Mouse (Mus musculus) layer of hippocampus, adult 9-10 months (tissue): ENCODE data around the gene Apoe.

Source experiments
- DNase-seq: peaks from one replicate; pipeline ENCODE4 v3.0.0; 2022; ENCODE audit warnings: low spot score

The Apoe gene

DNA sequence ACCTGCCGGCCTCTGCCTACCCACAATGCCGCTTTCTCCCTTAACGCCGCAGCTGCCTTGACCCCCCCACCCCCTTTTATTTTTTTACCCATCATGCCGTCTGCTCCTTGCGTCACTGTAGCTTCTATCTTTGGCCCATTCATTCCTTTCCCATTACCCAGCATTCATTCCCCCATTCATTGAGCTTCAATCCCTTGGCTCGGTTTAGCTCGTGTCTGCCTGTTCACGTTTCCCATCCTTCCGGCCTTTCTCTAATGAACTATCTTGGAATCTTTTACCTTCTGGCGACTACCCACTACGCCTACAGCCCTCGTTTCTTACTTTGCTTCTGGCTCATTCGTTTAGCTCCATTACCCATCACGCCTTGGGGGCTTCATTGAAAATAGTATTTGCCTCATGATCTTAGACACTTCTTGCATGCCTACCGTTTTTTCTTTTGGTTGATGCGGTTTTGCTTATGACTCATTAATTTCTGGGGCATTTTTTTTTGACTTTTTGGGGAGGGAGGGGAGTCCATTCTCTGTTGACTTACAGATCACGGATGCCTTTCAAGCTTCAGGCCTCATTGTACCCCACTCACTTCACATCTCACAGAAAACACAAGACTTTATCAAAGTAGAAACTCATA lies 17.2 kb upstream of the Apoe start:
- DNase-seq, result no peak

DNA sequence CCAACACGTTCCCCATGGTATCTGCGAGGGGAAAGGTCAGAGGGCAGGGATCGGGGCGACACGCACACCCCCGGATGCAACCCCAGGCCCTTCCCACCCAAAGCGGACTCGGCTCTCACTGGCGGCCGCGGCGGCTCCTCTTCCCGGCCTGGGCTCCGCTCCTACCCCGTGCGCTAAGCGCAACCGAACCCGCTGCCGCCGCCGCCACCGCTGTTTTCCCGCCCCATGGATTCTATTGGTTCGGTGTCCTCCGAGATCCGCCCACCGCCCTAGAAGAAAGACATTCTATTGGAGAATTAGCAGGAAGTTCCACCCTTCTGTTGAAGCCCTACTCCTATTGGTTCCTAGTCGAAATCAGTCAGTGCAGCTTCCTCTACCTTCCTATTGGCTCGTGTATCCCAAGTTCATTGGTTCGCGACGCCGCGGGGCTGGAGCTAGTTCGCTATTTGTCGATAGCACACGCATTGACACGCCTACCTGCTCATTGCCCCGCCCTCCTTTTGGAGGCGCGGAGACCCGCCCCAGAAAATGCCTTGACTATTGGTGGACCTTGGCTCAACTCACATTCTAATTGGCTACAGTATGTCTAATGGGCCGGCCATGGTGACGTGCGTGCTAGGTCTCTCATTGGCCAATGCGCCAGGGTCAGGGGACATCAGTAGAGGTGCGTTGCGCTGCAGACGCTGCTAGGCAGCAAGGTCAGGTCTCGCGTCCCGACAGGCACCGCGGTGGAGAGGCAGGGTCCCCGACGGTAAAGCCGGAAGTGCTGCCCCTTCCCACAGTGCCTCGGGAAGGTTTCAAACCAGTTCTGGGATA lies 16.5 kb upstream of the Apoe start, which contains the start of gene Tomm40:
Gene Tomm40 (minus strand): TSS at position 200 of the 816 bp plus-strand sequence.
- DNase-seq, result peak; percentile 100

DNA sequence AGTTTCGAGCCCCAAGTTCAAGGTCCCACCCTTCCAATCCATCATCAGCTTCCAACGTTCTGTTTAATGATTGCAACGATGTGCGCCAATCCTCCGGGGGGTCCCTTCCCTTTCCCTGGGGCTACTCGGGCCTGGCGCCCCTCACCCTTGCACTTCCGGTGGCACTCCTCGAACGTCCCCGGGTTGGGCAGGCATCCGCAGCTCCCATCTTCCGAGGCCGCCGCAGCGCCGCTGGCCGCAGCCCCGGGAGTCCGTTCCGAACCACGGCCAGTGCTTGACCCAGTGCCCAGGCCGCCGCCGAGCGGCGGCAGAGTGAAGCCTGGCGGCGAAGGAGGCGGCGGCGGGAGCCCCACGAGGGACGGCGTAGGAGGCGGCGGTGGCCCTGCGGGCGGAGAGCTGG lies 15.8 kb upstream of the Apoe start:
- no peak for DNase-seq

DNA sequence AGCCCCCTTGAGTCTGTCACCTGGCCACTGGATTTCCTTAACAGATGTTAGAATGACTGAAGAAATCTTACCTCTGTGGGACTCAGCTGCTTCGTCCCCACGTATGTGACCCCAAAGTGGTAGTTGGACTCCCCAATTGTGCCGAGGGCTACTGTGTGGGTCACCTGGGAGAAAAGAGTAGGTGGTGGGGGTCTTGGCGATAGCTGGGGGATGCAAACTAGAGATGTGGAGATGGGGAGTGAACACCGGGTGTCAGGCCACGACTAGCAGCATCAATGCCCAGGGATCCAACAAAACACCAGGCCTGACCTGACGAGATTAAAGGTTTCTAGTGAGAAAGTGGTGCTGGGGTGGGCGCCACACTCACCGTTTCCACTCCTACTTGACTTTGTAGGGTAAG lies 14.6 kb upstream of the Apoe start:
- no peak for DNase-seq

DNA sequence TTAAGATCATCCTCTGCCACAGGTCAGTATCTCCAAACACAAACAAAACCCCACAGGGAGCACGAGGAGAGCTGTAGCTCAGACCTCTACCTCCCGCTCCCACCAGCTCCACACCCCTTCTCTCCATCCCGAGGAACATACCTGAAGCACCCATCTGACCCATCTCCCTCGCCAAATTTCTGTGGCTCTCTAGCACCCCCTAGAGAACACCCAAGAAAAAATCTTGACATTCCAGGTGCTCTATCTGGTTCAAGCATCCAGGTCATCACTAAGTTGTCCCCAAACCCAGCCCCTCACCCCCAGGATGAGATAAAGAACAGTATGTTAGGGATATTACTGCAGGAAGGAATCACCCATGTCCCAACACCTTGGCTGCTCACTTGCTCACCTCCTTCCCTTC lies 14.2 kb upstream of the Apoe start:
- no peak for DNase-seq

DNA sequence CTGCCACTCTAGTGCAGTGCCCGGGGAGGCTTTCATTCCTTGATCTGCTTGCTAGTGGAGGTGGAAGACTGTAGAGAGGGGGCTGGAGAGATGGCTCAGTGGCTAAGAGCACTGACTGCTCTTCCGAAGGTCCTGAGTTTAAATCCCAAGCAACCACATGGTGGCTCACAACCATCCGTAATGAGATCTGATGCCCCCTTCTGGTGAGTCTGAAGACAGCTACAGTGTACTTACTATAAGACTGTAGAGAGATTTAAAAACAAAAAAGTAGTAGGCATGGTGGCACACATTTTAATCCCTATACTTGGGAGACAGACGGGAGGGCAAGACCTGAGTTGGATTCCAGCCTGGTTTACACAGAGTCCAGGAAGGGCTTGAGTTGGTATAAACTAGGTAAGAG lies 13.4 kb upstream of the Apoe start:
- no peak for DNase-seq

DNA sequence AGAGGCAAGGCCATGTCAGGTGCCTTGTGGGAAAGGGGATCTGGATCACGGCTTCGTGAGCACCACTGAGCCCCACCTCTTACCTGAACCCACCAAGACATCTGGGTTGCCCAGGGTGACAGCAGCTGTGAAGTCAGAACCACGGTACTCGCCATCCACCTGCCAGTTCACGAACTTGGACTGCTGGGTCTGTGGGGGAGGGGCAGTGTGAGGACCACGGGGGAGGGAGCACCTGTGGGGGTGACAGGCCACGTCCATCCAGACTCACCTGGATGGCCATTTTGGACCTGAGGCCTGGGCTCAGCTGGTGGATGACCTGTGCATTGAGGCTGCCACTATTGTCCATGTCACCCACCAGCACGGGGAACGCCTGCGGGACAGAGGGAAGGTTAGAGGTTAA lies 11.7 kb upstream of the Apoe start:
- no peak for DNase-seq

DNA sequence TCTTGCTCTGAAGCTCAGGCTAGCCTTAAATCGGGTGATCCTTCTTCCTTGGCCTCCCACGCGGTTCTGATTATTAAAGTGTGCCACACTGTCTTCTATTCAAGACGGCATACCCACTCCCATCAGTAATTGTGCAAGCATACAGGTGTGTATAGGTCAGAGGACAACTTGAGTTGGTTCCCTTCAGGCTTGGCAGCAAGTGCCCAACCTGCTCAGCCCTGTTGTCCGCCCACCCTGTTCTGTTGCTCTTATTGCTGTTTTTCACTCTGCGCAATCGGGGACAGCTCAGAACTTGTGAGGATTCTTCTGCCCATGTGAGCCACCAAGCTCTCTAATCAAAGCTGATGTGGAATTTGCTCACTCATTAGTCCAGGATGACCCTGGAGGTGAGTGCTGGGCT lies 6.3 kb upstream of the Apoe start:
- no peak for DNase-seq

DNA sequence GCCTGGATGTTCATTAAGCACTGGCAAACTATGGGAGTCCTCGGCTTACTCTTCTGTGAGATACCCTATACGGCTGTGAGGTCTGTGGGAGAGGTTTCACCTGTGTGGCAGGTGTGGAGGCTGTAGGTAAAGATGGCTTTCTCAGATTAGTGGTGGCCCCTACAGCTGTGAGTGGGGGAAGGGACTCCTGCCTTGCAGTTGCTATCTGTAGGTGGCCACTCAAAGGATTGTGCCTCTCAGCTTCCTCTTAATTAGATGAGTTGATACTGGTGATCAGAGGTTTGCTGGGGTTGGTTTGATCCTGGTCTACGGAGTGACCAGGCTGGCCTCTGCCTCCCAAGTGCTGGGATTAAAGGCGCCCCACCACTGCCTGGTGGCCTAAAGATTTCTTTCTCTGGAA lies 5.5 kb upstream of the Apoe start:
- DNase-seq, result no peak

DNA sequence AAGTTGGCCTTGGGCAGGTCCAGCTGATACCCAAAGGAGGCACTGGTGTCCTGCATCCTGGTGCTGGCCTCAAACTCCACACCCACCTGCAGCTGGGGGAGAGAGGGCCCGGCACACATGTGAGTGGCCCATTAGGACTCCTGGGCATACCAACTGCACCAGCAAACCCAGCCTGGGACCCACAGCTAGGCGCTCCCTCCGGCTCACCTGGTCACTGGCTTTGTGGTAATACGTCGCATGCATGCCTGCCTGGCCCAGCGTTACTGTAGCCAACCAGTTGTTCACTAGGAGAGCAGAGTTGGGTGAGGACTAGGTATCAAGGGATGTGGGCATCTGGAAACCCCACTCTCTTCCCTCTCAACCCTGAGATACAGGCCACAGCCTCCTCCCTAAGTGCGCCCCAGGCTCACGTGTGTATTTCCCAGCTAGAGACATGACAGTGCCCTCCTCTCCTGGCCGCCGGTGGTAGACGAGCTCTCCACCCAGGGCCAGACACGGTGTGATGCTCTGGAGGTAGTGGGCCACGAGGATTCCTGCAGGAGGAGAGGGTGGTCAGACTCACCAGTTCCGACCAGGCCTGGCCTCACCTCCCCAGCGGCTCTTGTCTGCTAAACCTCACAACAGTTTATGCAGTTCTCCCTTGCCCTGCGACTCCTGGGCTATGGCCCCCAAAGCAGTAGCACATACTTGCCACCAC lies 4.0 kb upstream of the Apoe start:
- DNase-seq, result no peak

DNA sequence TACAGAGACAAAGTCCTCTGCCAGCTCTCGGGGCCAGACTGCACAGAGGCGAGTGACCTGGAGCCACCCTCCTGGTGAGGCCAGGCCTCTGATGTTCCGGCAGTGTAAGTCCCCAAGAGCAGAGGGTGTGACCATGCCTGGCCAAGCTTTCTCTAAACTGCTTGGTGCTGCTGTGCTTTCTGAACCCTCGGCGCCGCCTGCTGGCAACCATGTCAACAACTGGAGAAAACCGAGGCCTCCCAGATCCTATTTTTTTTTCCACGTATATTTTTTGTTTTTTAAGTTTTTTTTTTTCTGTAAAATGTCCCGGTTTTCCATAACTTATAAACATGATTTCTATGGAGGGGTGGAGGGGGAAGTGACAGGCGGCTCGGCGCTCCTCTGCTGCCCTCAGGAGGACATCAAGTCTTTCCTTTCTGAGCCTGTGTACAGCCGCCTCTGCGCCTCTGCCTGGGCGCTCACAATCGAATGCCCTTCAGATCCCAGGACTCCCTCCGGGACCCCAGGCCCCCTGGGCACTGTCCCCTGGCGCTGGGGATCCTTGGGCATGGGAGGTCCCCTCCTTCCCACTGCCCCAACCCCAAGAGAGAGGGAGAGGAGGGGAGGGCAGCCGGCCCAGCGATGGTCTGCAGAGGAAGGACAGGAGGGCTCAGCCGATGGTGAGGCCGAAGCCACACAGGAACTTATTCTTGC lies 2.2 kb upstream of the Apoe start:
- DNase-seq, result peak; percentile 69

DNA sequence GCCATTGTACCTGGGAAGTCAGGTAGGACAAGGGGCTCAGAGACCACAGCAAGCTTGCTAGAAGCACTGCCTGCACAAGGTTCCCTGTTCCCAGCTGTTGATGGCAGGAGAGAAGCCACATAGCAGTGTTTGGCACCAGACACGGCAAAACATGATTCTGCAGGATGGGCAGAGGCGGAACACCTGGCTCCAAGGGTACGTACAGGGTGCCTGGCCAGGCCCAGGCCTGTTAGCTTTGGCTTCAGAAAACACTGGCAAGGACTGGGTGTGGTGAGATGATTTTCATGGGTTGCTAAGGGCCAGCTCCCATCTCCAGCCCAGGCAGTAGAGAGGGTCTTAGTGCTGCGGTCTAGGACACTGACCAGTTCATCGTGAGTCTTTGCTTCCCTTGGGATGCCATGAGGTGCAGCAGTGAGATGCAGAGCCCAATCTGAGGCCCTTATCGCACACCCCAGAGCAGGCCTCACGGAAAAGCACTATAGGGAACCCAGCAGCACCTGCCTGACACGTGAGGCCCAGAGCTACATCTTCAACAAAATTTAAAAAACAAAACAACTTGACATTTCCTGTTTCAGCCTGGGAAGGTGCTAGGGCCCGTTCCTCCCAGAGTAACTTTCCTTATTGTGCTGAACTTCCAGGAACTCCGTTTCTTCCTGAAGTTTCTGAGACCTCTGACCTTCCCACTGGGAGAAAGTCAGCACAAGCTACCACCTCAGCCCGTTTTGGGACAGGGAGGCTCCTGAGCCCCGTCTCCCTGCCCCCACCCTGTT lies 1.5 kb upstream of the Apoe start:
- DNase-seq, result no peak

DNA sequence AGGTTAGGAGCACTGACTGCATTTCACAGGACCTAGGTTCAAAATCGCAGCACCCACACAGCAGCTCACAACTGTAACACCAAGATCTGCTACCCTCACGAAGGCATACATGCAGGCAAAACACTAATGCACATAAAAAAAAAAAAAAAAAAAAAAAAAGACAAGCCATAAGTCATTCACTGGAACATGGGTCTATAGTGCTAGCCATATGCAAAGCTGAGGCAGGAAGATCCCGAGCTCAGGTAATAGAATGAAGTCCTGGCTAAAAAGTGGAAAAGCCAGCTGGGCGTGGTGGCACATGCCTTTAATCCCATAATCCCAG lies 800 bp upstream of the Apoe start:
- DNase-seq, result no peak

DNA sequence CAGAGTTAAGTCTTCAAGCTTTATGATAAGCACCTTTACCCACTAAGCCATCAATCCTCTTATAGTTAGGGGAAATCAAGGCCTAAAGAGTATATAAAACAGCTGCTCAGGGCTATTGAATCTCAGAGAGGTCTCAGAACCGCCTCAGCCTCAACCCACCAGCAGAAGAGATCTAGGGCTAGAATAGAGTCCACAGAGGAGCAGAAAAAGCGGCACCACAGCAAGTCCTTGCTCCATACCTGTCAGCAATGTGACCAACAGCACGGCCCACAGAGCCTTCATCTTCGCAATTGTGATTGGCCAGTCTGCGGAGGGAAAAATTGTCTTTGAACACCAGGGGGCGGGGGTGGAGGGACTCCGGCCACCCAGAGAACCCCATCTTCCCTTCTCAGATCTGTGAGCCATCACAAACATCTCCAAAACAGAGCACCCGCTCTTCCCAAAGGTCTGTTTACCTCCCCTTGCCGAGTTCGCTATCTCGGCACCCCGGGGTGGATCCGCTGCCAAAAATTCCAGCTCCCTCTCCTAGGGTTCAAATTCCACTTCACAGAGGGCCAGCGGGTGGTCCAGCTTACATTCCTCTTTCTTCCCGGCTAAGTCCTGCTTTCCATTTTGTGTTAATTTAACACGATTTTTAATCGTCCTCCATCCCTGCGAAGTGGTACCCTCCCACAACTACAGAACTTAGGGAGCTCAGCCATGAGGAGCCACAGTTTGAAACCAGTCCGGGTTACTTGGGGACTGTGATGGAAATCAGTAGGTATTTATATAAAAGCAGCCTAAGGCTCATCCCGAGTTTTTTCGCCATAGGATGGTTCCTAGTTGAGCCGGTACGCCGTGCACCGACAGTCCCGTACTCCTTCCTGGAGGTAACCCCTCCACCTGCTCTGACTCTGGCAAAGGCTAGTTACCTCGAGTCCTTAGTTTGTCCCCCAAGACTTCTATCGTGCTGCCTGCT lies 760 bp downstream of the Apoe start:
- no peak for DNase-seq

DNA sequence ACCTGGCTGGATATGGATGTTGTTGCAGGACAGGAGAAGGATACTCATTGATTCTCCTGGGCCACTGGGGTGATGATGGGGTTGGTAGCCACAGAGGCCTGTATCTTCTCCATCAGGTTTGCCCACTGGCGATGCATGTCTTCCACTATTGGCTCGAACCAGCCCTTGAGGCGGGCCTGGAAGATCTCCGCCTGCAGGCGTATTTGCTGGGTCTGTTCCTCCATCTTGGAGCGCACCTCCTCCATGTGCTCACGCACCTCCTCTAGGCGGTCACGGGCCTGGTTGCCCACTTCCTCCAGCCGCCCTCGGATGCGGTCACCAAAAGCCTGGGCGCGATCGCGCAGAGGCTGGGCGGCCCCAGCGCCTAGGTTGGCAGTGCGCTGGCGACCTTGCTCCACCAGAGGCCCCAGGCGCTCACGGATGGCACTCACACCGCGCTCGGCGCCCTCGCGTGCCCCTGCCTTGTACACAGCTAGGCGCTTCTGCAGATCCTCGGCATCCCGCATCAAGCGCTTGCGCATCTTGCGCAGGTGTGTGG lies 2.6 kb downstream of the Apoe start:
- no peak for DNase-seq

DNA sequence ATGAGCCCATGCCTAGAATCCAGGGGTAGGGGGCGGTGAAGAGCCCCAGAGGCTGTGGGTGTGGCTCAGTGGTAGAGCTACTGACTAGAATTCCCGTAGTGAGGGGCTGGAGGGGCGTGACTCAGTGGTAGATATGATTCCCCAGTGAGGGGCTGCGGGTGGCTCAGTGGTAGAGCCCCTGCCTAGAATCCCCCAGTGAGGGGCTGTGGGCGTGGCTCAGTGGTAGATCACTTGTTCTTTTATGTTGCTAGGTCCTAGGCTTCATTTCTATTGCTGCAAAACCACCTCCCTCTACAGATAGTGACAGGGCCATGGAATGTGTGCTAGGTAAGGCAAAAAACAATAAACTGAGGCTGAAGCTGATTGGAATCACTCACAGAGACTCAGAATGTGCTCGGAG lies 3.1 kb downstream of the Apoe start:
- DNase-seq, result no peak

DNA sequence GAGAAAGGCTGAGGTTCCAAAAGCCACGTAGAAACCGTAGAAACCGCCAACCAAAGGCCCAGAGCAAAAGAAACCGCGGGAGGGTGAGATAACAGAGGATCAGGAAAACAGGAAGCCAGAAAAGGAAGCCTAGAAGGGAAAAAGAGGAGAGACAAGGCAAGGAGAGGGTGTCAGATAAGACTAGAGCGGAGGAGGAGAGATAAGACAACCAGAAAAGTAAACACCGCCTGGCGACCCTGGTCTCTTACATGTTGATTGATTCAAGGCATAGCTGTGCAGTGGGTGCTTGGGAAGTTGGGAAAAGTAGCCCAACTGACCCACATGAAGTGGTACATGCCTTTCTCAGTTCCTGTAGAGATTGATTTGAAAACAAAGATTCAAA lies 3.8 kb downstream of the Apoe start:
- DNase-seq, result no peak

DNA sequence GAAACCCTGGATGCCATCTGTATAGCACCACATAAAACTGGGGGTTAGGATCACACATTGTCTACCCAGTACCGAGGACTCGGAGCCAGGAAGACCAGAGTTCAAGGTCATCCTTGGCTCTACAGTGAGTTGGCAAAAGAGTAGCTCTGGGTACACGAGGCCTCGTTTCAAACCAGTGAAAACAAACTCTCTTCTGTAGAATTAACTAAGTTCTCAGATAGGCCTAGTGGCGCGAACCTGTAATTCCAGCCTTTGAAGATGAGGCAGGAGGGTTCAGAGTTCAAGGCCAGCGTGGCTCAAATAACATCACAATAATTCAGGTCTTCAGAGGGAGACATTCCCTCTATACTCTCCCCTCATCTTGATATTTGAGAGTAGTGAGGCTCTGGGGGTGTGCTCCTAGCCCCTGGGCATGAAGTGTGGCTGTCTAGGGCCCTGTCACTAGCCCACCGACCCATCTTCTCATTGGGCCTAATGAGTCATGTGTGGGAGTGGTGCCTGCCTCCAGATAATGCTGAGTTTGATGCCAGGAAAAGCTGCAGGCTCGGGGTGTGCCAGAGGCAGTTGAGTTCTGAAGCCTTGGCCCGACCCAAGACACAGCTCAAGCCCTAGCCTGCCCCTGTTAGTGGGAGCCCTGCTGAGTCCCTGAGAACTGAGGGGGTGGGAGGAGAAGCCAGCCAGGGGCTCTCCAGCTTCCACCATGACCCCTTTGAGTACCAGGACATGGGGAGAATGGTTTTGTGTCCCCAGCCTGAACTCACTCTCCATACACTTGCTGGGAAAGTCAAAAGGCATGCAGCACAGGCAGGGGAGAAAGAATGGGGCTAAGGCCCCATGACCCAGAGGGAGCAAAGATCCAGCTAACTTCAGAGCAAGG lies 4.4 kb downstream of the Apoe start:
- no peak for DNase-seq

DNA sequence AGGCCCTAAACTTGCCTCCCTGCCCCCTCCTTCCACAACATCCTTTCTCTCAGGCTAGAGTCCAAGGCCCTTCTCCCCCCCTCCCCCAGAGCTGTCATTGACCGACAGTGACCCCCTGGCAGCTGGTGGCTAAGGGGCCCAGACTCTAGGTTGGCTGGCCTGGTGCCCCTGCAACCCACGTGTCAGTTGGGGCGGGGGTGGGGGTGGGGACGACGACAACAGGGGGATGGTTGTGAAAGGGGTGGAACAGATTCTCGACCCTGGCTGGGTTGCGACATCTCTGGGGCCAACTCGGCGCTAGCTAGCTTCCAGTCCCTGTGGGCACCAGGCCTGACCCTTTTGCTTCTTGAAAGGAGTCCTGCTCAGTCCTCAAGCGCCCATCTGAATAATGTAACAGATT lies 5.6 kb downstream of the Apoe start:
- DNase-seq, result no peak
